Mouse (Mus musculus): ENCODE results near the gene Sult2a6.

Gene Sult2a6

DNA sequence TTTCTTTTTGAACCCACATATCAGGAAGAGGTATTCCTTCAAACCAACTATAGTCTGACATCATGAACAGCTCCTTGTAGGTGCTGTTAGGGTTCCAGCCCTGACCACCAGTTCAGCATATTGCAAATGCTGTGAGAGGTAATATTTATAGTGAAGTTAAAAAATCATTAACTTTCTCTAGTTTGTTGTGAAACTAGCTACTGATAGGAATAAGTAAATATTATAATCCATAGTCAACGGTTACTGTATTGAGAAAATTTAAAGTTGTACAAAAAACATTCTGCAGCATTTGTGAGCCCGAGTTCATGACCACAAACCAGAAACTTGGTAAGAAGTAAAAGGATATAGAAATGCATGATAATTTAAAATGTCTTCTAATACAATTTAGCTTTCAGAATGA lies at the start of gene Sult2a6:
Gene Sult2a6, minus strand, starts transcription at position 101 of the 400 bp plus-strand sequence.
- no peak for DNase-seq (ENCODE audit: low spot score in 2 of 2)

GRCm38 (mm10) chr7:14215231-14215630 lies 39.4 kb downstream of the Sult2a6 start:
- DNase-seq (ENCODE audit: low spot score in 2 of 2), result no peak

GRCm38 (mm10) chr7:14203417-14203816 lies 51.3 kb downstream of the Sult2a6 start:
- no peak for DNase-seq (ENCODE audit: low spot score in 2 of 2)

DNA sequence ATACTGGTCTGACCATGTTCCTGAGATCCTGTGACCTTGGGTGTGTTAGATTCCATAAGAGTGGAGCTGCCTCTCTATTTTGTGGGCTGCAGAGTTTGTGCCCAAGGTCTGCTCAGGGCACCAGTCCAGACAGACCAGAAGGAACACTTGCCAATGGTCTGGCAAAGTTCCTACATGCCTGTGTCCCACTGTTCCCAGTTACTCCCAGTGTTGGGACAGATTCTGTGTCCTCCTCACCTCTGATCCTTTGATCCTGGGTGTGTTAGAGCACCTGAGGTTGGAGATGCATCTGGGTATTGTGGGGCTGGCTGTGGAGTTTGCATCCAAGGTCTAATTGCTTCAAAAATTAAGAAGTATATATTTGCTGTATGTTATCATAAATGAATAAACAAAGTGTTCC lies 52.2 kb downstream of the Sult2a6 start:
- no peak for DNase-seq (ENCODE audit: low spot score in 2 of 2)

All from right cerebral cortex, adult 2 months (tissue).